7 mouse cellular contexts compared by ENCODE assay signal in genomic region chr2:118256621-118257053, GRCm38 (mm10). TPM values are rescaled to one million over a fixed set of nuclear protein-coding genes. Genes with fewer than 3 reads are reported as not detected.
A peak's percentile ranks its signal among the peaks of the same experiment; 100 is the strongest.
DNase-seq lines count a peak whose midpoint lies in the region; ATAC-seq lines count a peak whose summit lies in the region.

TSS of gene Fsip1 (minus strand) at chr2:118256966.

- peak within 1 kb of the TSS; percentile 39; the same call in 1 of the 2 replicates for H3K9ac ChIP-seq in intestine, embryonic 16.5 days (ENCODE audit: low read depth, low read length)
- 0 out of 2 replicates have a peak within 1 kb of the TSS, but pooled peaks have one; percentile 37 for H3K9ac ChIP-seq in midbrain, embryonic 12.5 days (replicated peaks)

- H3K4me1 ChIP-seq in intestine, embryonic 16.5 days (ENCODE audit: control insufficient read depth, insufficient read depth, low read length) = peaks cover 5% of the 10 kb centered on the region; the same call in 1 of the 2 replicates
- H3K4me1 ChIP-seq in limb, embryonic 10.5 days = peaks cover 10% of the 10 kb centered on the region
- peaks cover 5% of the 10 kb centered on the region; the same call in 1 of the 2 replicates for H3K4me1 ChIP-seq in midbrain, embryonic 12.5 days

- peak; percentile 89 to 96 for DNase-seq in adrenal gland, adult (ENCODE audit: inconsistent age in 2 of 2, low spot score in 1 of 2)
- peak; percentile 89 for DNase-seq in embryo, embryonic 9.5 days (ENCODE audit: extremely low spot score)
- DNase-seq in gastrocnemius, postnatal 4 days (ENCODE audit: low spot score in 2 of 2) = peak; percentile 40 to 46
- DNase-seq in limb, embryonic 10.5 days (ENCODE audit: low spot score) = peak; percentile 82
- DNase-seq in skeletal muscle tissue, adult 2 months (ENCODE audit: low read depth, low spot score) = peak; percentile 54

- ATAC-seq in intestine, embryonic 16.5 days = peak; percentile 99
- peak; percentile 94 for ATAC-seq in midbrain, embryonic 12.5 days (ENCODE audit: low FRiP score, low read depth)

- H3K4me3 ChIP-seq in intestine, embryonic 16.5 days (ENCODE audit: low read length) = peak within 1 kb of the TSS; percentile 56
- H3K4me3 ChIP-seq in limb, embryonic 10.5 days = peak within 1 kb of the TSS; percentile 63
- H3K4me3 ChIP-seq in midbrain, embryonic 12.5 days = peak within 1 kb of the TSS; percentile 45

- H3K27ac ChIP-seq in intestine, embryonic 16.5 days (ENCODE audit: low read length) = no peak within 1 kb of the TSS
- H3K27ac ChIP-seq in limb, embryonic 10.5 days = peak within 1 kb of the TSS; percentile 81
- no peak within 1 kb of the TSS for H3K27ac ChIP-seq in midbrain, embryonic 12.5 days (replicated peaks)

- H3K27me3 ChIP-seq in intestine, embryonic 16.5 days (replicated peaks; ENCODE audit: control insufficient read depth, insufficient read depth, low read length) = no peaks in the 10 kb centered on the region
- H3K27me3 ChIP-seq in limb, embryonic 10.5 days (ENCODE audit: low read depth, poor library complexity, severe bottlenecking) = peaks cover 3% of the 10 kb centered on the region; the same call in 1 of the 2 replicates
- 0 out of 2 replicates have a peak, but pooled peaks cover 3% of the 10 kb centered on the region for H3K27me3 ChIP-seq in midbrain, embryonic 12.5 days

- no peaks in the 10 kb centered on the region for H3K36me3 ChIP-seq in intestine, embryonic 16.5 days (ENCODE audit: control insufficient read depth, insufficient read depth, low read length)
- no peaks in the 10 kb centered on the region for H3K36me3 ChIP-seq in limb, embryonic 10.5 days
- no peaks in the 10 kb centered on the region for H3K36me3 ChIP-seq in midbrain, embryonic 12.5 days

- WGBS in intestine, embryonic 16.5 days = under 1% methylated on average over 25 of the region's 25 CpGs
- WGBS in limb, embryonic 10.5 days = 2% methylated on average over 25 of the region's 25 CpGs
- WGBS in midbrain, embryonic 12.5 days = 1% methylated on average over 25 of the region's 25 CpGs

- H3K9me3 ChIP-seq in intestine, embryonic 16.5 days (ENCODE audit: control insufficient read depth, low read length) = no peaks in the 10 kb centered on the region
- no peaks in the 10 kb centered on the region for H3K9me3 ChIP-seq in limb, embryonic 10.5 days (replicated peaks)
- H3K9me3 ChIP-seq in midbrain, embryonic 12.5 days = no peaks in the 10 kb centered on the region

- H3K4me2 ChIP-seq in intestine, embryonic 16.5 days (ENCODE audit: low read depth, low read length) = peak within 1 kb of the TSS; percentile 61
- peak within 1 kb of the TSS; percentile 65 for H3K4me2 ChIP-seq in midbrain, embryonic 12.5 days (replicated peaks)

RNA-seq across cellular contexts. Expression of gene Fsip1, which starts in this region (rescaled TPM):
- not detected for total RNA-seq in gastrocnemius, postnatal 4 days (2021)
- 0.07 and 0.17 TPM in 2 replicates for polyA plus RNA-seq in intestine, embryonic 16.5 days (2015; fragmentation: Nextera tagmentation; extraction: Ambion mirVana)
- polyA plus RNA-seq in limb, embryonic 10.5 days (2016; fragmentation: Nextera tagmentation; extraction: Ambion mirVana) = 0.88 and 1.2 TPM in 2 replicates
- polyA plus RNA-seq in midbrain, embryonic 12.5 days (2016; fragmentation: Nextera tagmentation; extraction: Ambion mirVana) = 1.6 and 2.2 TPM in 2 replicates

Comparison
In these comparisons a context has a peak if more than half of its experiments do, and no peak if none do; other contexts are left out.
1. Peak in DNase-seq in gastrocnemius, postnatal 4 days; RNA of the gene not detected or under 1 TPM.
2. Peak in ATAC-seq, H3K4me3 ChIP-seq, H3K9ac ChIP-seq and H3K4me2 ChIP-seq in intestine, embryonic 16.5 days; RNA of the gene not detected or under 1 TPM.